Mouse (Mus musculus) liver (tissue): ENCODE results near the gene Slc25a33.

Experiments
- DNase-seq: peaks from one replicate; pipeline ENCODE4 v3.0.0-alpha.2; 2020; ENCODE audit warnings: mixed read lengths

The Slc25a33 gene

GRCm38 (mm10) chr4:149724916-149725470 is 49.1 kb downstream of the Slc25a33 start:
- no peak for DNase-seq

- peak; percentile 54 for DNase-seq
These were observed 50.0 kb downstream of the Slc25a33 start for GRCm38 (mm10) chr4:149723855-149724731.

GRCm38 (mm10) chr4:149723021-149723390 is 51.1 kb downstream of the Slc25a33 start:
- DNase-seq = no peak

- no peak for DNase-seq
These were observed 51.7 kb downstream of the Slc25a33 start for GRCm38 (mm10) chr4:149722104-149723020.

GRCm38 (mm10) chr4:149721163-149721562 is 52.9 kb downstream of the Slc25a33 start:
- no peak for DNase-seq

- peak; percentile 39 for DNase-seq
These were observed 54.4 kb downstream of the Slc25a33 start for GRCm38 (mm10) chr4:149719686-149720085.

GRCm38 (mm10) chr4:149714542-149714941 is 59.5 kb downstream of the Slc25a33 start:
- DNase-seq = no peak

GRCm38 (mm10) chr4:149711955-149712354 is 62.1 kb downstream of the Slc25a33 start:
- DNase-seq = peak; percentile 47

GRCm38 (mm10) chr4:149711485-149711884 is 62.6 kb downstream of the Slc25a33 start:
- DNase-seq = no peak

- DNase-seq = peak; percentile 68
These were observed 63.6 kb downstream of the Slc25a33 start for GRCm38 (mm10) chr4:149710510-149710909.

- DNase-seq = no peak
These were observed 68.1 kb downstream of the Slc25a33 start for GRCm38 (mm10) chr4:149705941-149706340.

- no peak for DNase-seq
These were observed 68.8 kb downstream of the Slc25a33 start for GRCm38 (mm10) chr4:149705298-149705697.

- peak; percentile 42 for DNase-seq
These were observed 71.7 kb downstream of the Slc25a33 start, which contains the start of gene Pik3cd for GRCm38 (mm10) chr4:149702210-149702979. Gene Pik3cd, minus strand, starts transcription at chr4:149702571.

- DNase-seq = peak; percentile 80
These were observed 72.5 kb downstream of the Slc25a33 start for GRCm38 (mm10) chr4:149701426-149702209.

GRCm38 (mm10) chr4:149699953-149700352 is 74.1 kb downstream of the Slc25a33 start:
- DNase-seq = no peak

- DNase-seq = peak; percentile 68
These were observed 75.8 kb downstream of the Slc25a33 start for GRCm38 (mm10) chr4:149698197-149698821.

GRCm38 (mm10) chr4:149697506-149698196 is 76.4 kb downstream of the Slc25a33 start:
- peak; percentile 34 for DNase-seq

- DNase-seq = peak; percentile 28
These were observed 77.7 kb downstream of the Slc25a33 start for GRCm38 (mm10) chr4:149696189-149696971.
